Mouse (Mus musculus) stomach, postnatal 0 days (tissue): ENCODE results near the gene Mark1. TPM values are rescaled to one million over a fixed set of nuclear protein-coding genes. Genes with fewer than 3 reads are reported as not detected.
A peak's percentile ranks its signal among the peaks of the same experiment; 100 is the strongest.

Experiments used
- ATAC-seq: fragments of 200-750 bp; cut with Nextera tagmentation; 2 replicates; pipeline ENCODE4 v1.8.0; 2017; ENCODE audit not compliant: low FRiP score, low TSS enrichment
- DNase-seq: peaks from one replicate; pipeline ENCODE4 v3.0.0-alpha.2; 2016; ENCODE audit warnings: low spot score
- H3K27ac ChIP-seq: fragments of 300-500 bp; sonication (generic); replicated peaks from 2 replicates; pipeline ENCODE4 v1.5.1; 2014; ENCODE audit warnings: mild to moderate bottlenecking, control low read depth
- H3K27me3 ChIP-seq: fragments of 300-500 bp; sonication (generic); 2 replicates; pipeline ENCODE4 v1.6.1; 2014; ENCODE audit warnings: low read length; ENCODE audit not compliant: control insufficient read depth, insufficient read depth
- H3K36me3 ChIP-seq: fragments of 300-500 bp; sonication (generic); 2 replicates; pipeline ENCODE4 v1.6.1; 2014; ENCODE audit warnings: low read length, mixed read lengths; ENCODE audit not compliant: control insufficient read depth, insufficient read depth
- H3K4me1 ChIP-seq: fragments of 300-500 bp; sonication (generic); replicated peaks from 2 replicates; pipeline ENCODE4 v1.6.1; 2014; ENCODE audit warnings: antibody characterized with exemption; ENCODE audit not compliant: control insufficient read depth, insufficient read depth
- H3K4me2 ChIP-seq: fragments of 300-500 bp; sonication (generic); replicated peaks from 2 replicates; pipeline ENCODE4 v1.6.1; 2014; ENCODE audit warnings: low read depth, mild to moderate bottlenecking, control low read depth, moderate library complexity
- H3K4me3 ChIP-seq: fragments of 300-500 bp; sonication (generic); 2 replicates; pipeline ENCODE4 v1.5.1; 2014; ENCODE audit warnings: low read depth, low read length, control low read depth
- H3K9ac ChIP-seq: fragments of 300-500 bp; sonication (generic); 2 replicates; pipeline ENCODE4 v1.6.1; 2014; ENCODE audit warnings: mild to moderate bottlenecking, low read length, control low read depth, mixed read lengths
- H3K9me3 ChIP-seq: fragments of 300-500 bp; sonication (generic); 2 replicates; pipeline ENCODE4 v1.6.1; 2016; ENCODE audit warnings: low read length; ENCODE audit not compliant: control insufficient read depth
- CTCF ChIP-seq: IDR thresholded peaks from 2 replicates; pipeline ENCODE4 v1.5.1; 2016; ENCODE audit warnings: antibody characterized with exemption, low read depth, mild to moderate bottlenecking, moderate library complexity
- EP300 ChIP-seq: optimal IDR thresholded peaks from 2 replicates; pipeline ENCODE3; 2016; ENCODE audit warnings: antibody characterized with exemption
- WGBS: fragments of 180-500 bp; shearing (Covaris S2); extraction: QIAGEN DNeasy Blood & Tissue Kit; methylation state at CpG from one replicate; pipeline ENCODE4 v1.1.7; 2014; 5-methylcytosine and 5-hydroxymethylcytosine counted together
- polyA plus RNA-seq: library from polyadenylated mRNA; unstranded; fragments of >200 nt; fragmentation: Nextera tagmentation; extraction: Ambion mirVana; gene quantifications from 2 replicates; pipeline ENCODE4 v1.2.1, GENCODE M21; 2015

Gene Mark1
- polyA plus RNA-seq, 1 experiment from 2014 or later: 1.0 TPM

DNA sequence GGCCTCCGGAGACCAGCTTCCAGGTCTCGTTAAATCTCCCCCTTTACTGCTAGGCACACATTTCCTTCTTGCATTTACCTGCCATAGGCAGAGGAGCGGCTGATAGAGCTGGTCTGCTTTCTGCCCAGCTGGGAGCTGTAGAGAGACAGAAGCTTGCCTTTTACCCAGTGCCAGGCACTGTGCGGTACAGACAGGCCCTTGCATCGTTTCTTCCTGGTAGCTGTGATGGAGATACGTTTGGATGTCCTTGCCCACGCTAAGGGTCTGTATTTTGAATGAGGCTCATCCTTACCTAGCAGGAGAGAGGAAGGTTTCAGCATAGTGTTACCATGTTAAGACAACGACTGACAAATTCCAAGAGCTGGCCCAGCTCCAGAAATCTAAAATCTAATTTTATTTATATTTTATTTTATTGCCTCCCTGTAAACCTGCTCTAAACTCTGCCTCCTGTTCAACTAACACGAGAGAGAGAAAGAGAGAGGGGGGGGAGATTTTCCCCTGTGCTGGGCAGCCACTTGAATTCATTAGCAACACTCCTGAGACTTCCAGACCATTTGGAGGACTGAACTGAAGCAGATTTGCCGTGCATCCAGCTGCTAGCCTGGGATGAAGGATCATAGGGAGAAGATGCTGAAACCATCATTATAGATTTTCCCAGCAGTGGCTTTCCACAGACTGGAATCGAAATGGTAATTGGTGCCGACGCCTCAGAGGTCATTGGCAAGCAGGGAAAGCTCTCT lies 21.2 kb upstream of the Mark1 start:
- TF ChIP-seq EP300 (no peak), CTCF (no peak)
- H3K9ac ChIP-seq: no peak overlapping the region
- no peaks in the 10 kb centered on the region for H3K9me3 ChIP-seq
- no peak overlapping the region for H3K4me3 ChIP-seq
- no peak for ATAC-seq
- DNase-seq: no peak
- no peak overlapping the region for H3K27ac ChIP-seq
- H3K36me3 ChIP-seq: no peaks in the 10 kb centered on the region
- no peaks in the 10 kb centered on the region for H3K4me1 ChIP-seq
- WGBS: 74% methylated on average over 13 of the region's 13 CpGs
- no peak overlapping the region for H3K4me2 ChIP-seq
- H3K27me3 ChIP-seq: no peaks in the 10 kb centered on the region

DNA sequence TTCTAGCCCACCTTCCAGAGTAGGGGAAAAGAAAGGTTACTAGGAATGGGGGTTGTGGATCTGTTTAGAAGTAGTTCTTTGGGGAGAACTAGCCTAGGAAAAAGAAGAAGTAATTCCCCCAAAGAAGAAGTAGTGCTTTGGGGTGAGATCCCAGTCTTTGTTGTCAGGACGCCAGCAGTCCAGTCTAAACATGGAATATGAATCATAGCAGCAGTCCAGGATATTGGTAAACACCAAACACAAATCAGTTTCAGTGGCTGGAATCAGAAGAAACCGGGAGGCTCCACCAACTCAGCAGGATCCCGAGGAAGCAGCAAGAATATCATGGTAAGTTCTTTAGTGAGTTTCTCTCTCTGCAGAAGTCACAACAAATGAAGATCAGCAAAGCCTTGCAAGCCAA lies 13.2 kb upstream of the Mark1 start:
- Histone ChIP-seq H3K36me3 (no peaks in the 10 kb centered on the region), H3K27ac (no peak overlapping the region), H3K4me1 (no peaks in the 10 kb centered on the region), H3K9me3 (no peaks in the 10 kb centered on the region), H3K27me3 (no peaks in the 10 kb centered on the region), H3K4me3 (no peak overlapping the region), H3K9ac (no peak overlapping the region), H3K4me2 (no peak overlapping the region)
- DNase-seq (no peak), ATAC-seq (no peak)
- WGBS: 68% methylated on average over 3 of the region's 3 CpGs
- TF ChIP-seq CTCF: no peak
- no peak for TF ChIP-seq EP300

DNA sequence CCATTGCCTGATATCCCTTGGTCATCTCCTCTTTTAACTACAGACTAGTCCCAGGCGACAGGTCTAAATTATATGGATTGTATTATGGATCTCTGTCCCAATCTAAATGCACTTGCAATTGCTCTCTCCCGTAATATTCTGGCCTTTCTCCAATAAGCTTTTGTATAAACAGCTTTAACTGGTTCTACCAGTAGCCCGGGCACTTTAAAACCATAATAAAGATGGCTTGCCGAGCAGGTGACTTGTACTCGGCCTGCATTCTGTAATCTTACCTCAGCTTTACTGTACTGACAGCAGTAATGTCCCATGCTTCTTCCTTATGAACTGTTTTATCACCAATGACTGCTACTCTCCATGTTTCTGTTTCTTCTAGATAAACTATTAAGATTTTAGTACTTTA lies 7.7 kb upstream of the Mark1 start:
- no peak overlapping the region for H3K4me3 ChIP-seq
- no peaks in the 10 kb centered on the region for H3K27me3 ChIP-seq
- no peak overlapping the region for H3K4me2 ChIP-seq
- H3K9me3 ChIP-seq: no peaks in the 10 kb centered on the region
- H3K9ac ChIP-seq: no peak overlapping the region
- TF ChIP-seq CTCF (no peak), EP300 (no peak)
- H3K4me1 ChIP-seq: no peaks in the 10 kb centered on the region
- DNase-seq: no peak
- ATAC-seq: no peak
- H3K27ac ChIP-seq: no peak overlapping the region
- no peaks in the 10 kb centered on the region for H3K36me3 ChIP-seq
- WGBS: 33% methylated on average over 5 of the region's 5 CpGs

DNA sequence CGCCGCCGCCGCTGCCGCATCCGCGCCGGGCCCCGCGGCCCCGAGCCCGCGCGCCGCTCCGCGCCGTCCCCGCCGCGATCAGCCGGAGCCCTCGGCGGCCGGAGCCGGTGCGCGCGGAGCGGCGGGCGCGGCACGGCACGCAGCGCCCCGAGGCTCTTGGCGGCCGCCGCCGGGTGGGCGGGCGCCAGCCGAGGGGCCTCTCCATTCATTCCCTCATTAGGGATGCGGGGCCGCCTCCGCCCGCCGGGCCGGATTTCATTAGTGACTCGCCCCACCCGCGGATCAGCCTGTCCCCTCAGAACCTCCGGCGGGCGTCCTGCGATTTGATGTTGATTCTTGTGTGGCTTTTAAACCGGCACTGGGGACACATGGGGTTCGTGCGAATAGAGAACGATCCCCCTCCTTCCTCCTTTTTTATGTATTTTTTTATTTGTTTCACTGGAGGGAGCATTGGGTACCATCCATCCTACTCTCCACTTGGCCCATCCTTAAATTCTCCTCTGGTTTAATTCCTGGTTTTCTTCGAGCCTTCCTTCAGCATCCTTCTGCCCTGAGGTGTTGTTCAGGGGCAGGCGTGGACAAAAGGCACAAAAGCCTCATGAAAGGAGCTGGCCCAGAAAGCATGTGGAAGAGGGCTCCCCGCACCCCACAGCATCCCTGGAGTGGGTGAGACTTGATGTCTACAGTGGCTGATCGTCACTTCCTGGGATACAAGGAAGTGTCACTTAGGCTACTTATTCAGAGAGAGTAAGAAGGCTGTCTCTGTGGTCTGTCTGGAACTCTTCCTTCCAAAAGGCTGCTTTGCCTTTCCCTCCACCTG lies 620 bp upstream of the Mark1 start:
- no peaks in the 10 kb centered on the region; the same call in 1 of the 2 replicates for H3K27me3 ChIP-seq
- no peak for TF ChIP-seq CTCF
- TF ChIP-seq EP300: no peak
- peak overlapping the region; percentile 89 for H3K4me2 ChIP-seq
- H3K4me3 ChIP-seq: peak overlapping the region; percentile 48
- peak overlapping the region; percentile 49 for H3K27ac ChIP-seq
- H3K4me1 ChIP-seq: no peaks in the 10 kb centered on the region
- H3K9me3 ChIP-seq: no peaks in the 10 kb centered on the region
- peak overlapping the region; percentile 88 for H3K9ac ChIP-seq
- H3K36me3 ChIP-seq: no peaks in the 10 kb centered on the region
- ATAC-seq (peak; percentile 59; the same call in 1 of the 2 replicates), DNase-seq (peak; percentile 31)
- WGBS: 3% methylated on average over 29 of the region's 65 CpGs

DNA sequence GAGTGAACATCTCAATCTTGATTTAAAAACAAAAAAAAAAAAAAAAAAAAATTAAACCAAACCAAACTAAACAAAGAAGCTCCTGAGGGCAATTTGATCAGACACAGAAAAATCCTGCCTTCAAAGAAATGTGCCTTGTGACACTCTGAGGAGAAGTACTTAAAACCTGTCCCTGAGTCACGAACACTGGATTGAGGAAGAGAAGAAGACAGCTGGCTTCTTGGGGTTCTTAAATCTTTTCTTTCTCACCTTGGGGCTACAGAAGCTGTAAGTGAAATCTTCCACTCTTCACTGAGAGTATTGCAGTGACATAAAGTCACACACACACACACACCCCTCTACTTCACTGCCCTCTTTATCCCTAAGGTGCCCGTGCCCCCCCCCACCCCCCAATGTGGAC lies 739 bp downstream of the Mark1 start:
- Histone ChIP-seq H3K9me3 (no peaks in the 10 kb centered on the region), H3K4me1 (no peaks in the 10 kb centered on the region), H3K4me3 (peak overlapping the region; percentile 68), H3K36me3 (no peaks in the 10 kb centered on the region), H3K27ac (no peak overlapping the region), H3K4me2 (peak overlapping the region; percentile 89), H3K27me3 (no peaks in the 10 kb centered on the region; the same call in 1 of the 2 replicates), H3K9ac (peak overlapping the region; percentile 88)
- no peak for ATAC-seq
- TF ChIP-seq EP300: no peak
- TF ChIP-seq CTCF: no peak
- DNase-seq: no peak
- 31% methylated on average over 2 of the region's 2 CpGs for WGBS

DNA sequence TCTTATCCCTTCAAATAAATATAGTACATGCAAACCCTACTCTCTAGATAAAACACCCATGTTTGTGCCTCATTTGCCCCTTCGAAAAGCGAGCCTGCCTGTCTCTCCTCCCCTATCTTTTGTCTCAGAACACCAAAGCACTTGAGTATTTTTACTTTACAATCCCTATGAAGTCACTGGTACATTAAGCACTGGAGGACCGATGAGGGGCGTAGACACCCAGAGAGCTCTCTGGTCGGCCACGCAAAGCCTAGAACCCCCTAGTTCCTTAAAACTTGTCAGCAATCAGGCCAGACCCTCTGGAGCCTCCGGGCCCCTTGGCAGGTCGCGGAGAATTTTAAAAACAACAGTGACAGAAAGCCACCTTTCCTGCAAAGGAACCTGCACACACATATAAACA lies 1.2 kb downstream of the Mark1 start:
- H3K4me3 ChIP-seq: no peak overlapping the region
- H3K36me3 ChIP-seq: no peaks in the 10 kb centered on the region
- no peak for ATAC-seq
- H3K4me1 ChIP-seq: no peaks in the 10 kb centered on the region
- no peak overlapping the region for H3K9ac ChIP-seq
- no peak overlapping the region for H3K4me2 ChIP-seq
- 66% methylated on average over 9 of the region's 9 CpGs for WGBS
- H3K27ac ChIP-seq: no peak overlapping the region
- TF ChIP-seq CTCF (no peak), EP300 (no peak)
- no peaks in the 10 kb centered on the region; the same call in 1 of the 2 replicates for H3K27me3 ChIP-seq
- DNase-seq: no peak
- no peaks in the 10 kb centered on the region for H3K9me3 ChIP-seq
